Mouse (Mus musculus) spleen, postnatal 14 days (tissue): ENCODE measurements around the gene Trim25.
A peak's percentile ranks its signal among the peaks of the same experiment; 100 is the strongest.

Experiments
- DNase-seq, 2 experiments: peaks; one replicate each; pipeline ENCODE4 v3.0.0; 2021 to 2022; ENCODE audit warnings: low spot score in 2 of 2

Gene Trim25

GRCm38 (mm10) chr11:88998974-88999722 lies at the start of gene Trim25:
Gene Trim25, plus strand, starts transcription at chr11:88999376.
- peak; percentile 90 to 94 for DNase-seq

GRCm38 (mm10) chr11:88949802-88950639 lies 49.2 kb upstream of the Trim25 start:
- no peak for DNase-seq

GRCm38 (mm10) chr11:88950640-88951250 lies 48.4 kb upstream of the Trim25 start:
- no peak for DNase-seq

GRCm38 (mm10) chr11:88951576-88951975 lies 47.6 kb upstream of the Trim25 start:
- DNase-seq: no peak

- no peak for DNase-seq
Observed at GRCm38 (mm10) chr11:88952117-88952516, 47.1 kb upstream of the Trim25 start.

- no peak for DNase-seq
Observed at GRCm38 (mm10) chr11:88953582-88953981, 45.6 kb upstream of the Trim25 start.

GRCm38 (mm10) chr11:88954803-88955202 lies 44.4 kb upstream of the Trim25 start:
- DNase-seq: no peak

GRCm38 (mm10) chr11:88955217-88955969 lies 43.8 kb upstream of the Trim25 start, which contains the start of gene Scpep1:
Gene Scpep1, minus strand, starts transcription at chr11:88955465.
- peak; percentile 96 for DNase-seq

GRCm38 (mm10) chr11:88958851-88959250 lies 40.3 kb upstream of the Trim25 start:
- DNase-seq: no peak

GRCm38 (mm10) chr11:88966881-88967361 lies 32.3 kb upstream of the Trim25 start, which contains the start of gene Elobl:
Gene Elobl, minus strand, starts transcription at chr11:88966931.
- no peak for DNase-seq

GRCm38 (mm10) chr11:88970202-88970732 lies 28.9 kb upstream of the Trim25 start, which contains the start of gene Coil:
Gene Coil, plus strand, starts transcription at chr11:88970252.
- DNase-seq: peak in 1 of 2 experiments; percentile 17

GRCm38 (mm10) chr11:88973776-88974701 lies 25.1 kb upstream of the Trim25 start:
- peak; percentile 79 to 89 for DNase-seq

- DNase-seq: no peak
Observed at GRCm38 (mm10) chr11:88976320-88976719, 22.9 kb upstream of the Trim25 start.

GRCm38 (mm10) chr11:88977188-88977587 lies 22.0 kb upstream of the Trim25 start:
- no peak for DNase-seq

GRCm38 (mm10) chr11:88981337-88981736 lies 17.8 kb upstream of the Trim25 start:
- no peak for DNase-seq

- no peak for DNase-seq
Observed at GRCm38 (mm10) chr11:88986616-88987015, 12.6 kb upstream of the Trim25 start.

- no peak for DNase-seq
Observed at GRCm38 (mm10) chr11:88988956-88989355, 10.2 kb upstream of the Trim25 start.

GRCm38 (mm10) chr11:88989530-88989929 lies 9.6 kb upstream of the Trim25 start:
- DNase-seq: no peak

GRCm38 (mm10) chr11:88993186-88993585 lies 6.0 kb upstream of the Trim25 start:
- DNase-seq: no peak

GRCm38 (mm10) chr11:88993625-88994024 lies 5.6 kb upstream of the Trim25 start:
- DNase-seq: peak; percentile 48 to 69
